Mouse (Mus musculus): ENCODE data around the gene Pak4.
A peak's percentile ranks its signal among the peaks of the same experiment; 100 is the strongest.

Pak4 gene

GRCm38 (mm10) chr7:28587644-28588043 is 10.3 kb downstream of the Pak4 start:
- peak; percentile 63 to 76 for DNase-seq

DNA sequence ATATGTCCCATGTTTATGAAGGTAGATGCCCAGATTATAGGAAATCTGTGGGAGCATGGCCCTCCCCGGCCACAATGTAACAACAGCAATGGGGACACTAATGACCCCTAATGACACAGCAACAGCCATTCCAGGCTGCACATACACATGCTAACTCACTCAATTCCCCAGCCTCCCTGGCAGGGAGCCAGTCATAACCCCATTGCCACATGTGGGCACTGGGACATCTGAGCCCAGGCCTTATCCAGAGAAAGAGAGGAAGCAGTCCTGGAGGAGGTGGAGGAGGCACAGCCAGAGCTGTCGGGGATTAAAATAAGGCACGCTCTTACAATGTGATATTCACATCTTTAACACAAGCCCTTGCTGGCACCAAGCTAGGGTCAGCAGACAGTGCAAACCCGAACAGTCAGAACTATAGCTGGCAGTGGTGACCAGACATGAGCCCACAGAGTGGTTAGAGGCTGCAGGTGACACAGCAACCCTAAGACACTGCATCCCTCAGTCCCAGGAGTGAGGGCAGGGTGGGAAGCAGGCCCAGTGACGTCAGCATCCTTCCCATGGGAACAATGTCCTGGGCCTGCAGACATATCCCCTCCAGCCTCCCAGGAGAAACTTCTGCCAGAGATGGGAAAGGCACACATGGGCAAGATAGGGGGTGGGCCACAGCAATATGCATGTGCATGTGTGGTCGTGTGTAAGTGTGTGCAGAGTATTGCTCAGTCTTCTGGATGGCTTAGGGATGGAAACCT is 11.1 kb downstream of the Pak4 start:
- DNase-seq: peak; percentile 48 to 65

DNA sequence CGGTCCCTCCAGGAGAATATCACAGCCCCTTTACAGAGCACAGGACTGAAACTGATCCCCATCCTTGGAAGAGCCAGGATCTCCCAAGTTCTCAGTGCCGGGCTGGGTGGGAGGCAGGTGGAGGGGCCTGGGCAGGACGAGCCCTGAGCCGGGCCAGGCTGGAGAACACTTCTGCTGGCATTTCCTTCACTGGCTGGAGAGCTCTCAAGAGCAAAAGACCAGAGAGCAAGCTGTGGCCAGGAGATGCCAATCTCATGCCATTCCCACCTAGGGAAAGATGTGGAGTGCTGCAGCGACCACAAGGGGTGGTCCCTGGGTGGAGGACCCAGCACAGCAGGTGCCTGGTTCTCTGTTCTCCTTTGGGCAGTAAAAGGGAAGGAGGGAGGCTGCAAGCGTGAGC is 13.0 kb downstream of the Pak4 start:
- no peak for DNase-seq

- no peak for DNase-seq
Measured at GRCm38 (mm10) chr7:28584468-28584867, 13.5 kb downstream of the Pak4 start.

GRCm38 (mm10) chr7:28583570-28584344 is 14.2 kb downstream of the Pak4 start:
- DNase-seq: no peak

- DNase-seq: no peak
Measured at GRCm38 (mm10) chr7:28582841-28583240, 15.1 kb downstream of the Pak4 start.

DNA sequence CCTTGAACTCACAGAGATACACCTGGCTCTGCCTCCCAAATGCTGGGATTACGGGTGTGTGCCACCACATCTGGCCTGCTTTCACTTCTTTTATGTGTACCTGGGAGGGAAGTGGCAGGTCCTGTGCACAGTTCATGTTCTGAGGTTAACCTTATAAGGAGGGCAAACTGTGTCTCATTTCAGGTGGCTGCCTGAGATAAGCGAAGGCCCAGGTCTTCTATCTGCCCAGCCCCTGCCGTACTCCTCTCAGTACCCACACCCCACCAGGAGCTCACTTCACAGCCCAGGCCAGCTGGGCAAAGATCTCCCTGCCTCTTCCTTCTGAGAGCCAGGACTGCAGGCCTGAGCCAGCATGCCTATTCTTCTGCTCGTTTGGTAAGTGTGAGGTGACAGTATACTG is 16.3 kb downstream of the Pak4 start:
- no peak for DNase-seq

DNA sequence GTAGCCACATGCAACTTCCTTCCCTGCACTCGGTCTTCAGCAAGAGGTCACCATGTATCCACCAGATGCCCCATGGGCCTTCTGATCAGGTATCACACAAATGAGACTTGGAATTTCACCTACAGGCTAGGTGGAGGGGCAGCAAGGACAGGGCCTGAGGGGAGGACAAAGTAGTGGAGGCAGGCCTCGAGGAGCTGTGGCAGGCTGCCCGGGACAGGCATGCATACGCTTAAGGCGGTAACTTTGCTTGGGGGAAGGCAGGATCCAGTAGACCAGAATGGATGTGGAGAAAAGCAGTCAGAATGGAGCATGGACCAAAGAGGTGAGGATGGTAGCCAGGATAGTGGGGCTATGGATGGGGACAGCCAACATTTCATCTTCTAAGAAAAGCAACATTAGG is 18.2 kb downstream of the Pak4 start:
- peak in 1 of 2 experiments; percentile 22 for DNase-seq

- DNase-seq: no peak
Measured at GRCm38 (mm10) chr7:28578543-28579053, 19.4 kb downstream of the Pak4 start.

- peak; percentile 66 to 77 for DNase-seq
Measured at GRCm38 (mm10) chr7:28577826-28578542, 20.0 kb downstream of the Pak4 start.

DNA sequence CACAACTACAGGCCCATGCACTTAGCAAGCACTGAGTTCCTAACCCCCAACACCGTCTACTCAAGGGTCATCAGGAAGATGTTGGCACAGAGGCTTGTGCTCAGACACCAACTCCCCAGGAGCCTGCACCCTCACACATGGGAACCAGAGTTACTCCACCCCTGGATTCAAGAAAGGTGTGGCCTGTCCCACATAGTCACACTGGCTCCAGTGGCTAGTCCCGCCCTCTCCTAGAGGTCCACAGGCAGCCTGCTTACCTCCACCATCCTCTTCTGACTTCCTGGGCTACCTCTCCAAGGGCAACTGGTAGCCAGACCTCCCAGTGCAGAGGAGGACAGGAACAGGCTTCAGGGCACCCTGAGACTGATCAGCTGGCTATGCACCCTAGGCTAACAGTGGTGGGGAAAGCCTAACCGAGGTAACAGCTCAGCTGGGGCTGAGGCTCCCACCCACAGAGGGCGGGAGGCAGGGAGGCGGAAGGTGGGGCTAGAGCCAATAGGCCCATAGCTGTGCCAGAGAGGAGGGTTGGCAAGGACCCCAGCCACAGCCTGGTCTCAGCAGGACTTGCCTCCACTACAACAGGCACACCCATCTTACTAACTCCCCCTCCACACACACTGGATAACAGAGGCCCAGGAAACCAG is 21.6 kb downstream of the Pak4 start:
- DNase-seq: peak; percentile 68 to 79

GRCm38 (mm10) chr7:28575597-28575996 is 22.4 kb downstream of the Pak4 start:
- DNase-seq: no peak

GRCm38 (mm10) chr7:28573236-28573635 is 24.7 kb downstream of the Pak4 start:
- no peak for DNase-seq

DNA sequence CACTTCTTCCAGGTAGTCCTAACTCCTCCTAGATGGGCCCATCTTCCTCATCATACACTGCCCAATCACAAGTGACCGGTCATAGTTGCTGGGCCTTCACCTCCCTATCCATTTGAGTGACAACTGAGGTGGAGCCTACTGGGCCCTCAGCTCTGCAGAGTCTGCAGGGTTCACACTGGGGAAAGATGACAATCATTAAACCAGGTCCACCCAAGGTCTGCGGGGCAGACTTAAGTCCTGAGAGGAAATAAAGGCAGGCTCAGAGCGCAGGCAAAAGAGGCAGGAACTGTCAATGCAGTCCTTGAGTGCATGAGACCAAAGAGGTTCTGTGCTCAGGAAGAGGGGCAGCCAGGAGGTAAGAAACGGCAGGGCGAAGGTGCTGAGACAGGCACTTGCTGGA is 25.3 kb downstream of the Pak4 start:
- peak in 1 of 2 experiments; percentile 43 for DNase-seq

- DNase-seq: peak; percentile 44 to 69
Measured at GRCm38 (mm10) chr7:28570982-28571682, 26.9 kb downstream of the Pak4 start.

DNA sequence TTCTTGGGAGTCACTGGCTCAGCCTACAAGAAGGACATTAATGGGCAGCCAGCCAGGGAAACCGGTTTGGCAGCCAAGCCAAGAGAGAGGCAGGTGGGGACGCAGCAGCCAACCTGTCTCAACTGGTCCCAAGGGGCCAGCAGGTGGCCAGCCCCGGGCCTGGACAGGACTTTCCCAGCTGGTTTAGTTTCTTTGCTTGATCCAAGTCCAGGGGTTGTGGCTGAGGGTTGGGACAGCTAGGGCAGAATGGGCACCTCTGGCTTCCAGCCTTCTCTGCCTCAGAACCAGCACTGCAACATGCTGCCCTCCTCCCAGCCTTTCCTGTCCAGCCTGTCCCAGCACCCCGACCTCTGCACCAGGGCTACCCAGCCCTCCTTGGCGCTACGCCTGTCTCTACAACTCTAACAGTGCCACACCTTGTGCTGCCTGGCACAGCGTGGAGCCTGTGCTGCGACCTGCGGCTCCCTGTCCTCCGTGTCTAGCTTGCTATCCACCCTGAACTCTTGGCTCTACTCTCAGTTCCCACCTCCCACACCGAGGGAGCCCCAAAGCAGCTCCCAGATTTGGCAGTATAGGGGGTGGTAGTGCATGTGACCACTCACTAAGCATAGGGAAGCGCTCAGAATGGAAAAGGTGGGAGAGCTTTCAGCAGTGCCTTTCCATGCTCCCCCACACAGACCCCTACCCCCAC is 27.5 kb downstream of the Pak4 start:
- peak; percentile 89 to 93 for DNase-seq

DNA sequence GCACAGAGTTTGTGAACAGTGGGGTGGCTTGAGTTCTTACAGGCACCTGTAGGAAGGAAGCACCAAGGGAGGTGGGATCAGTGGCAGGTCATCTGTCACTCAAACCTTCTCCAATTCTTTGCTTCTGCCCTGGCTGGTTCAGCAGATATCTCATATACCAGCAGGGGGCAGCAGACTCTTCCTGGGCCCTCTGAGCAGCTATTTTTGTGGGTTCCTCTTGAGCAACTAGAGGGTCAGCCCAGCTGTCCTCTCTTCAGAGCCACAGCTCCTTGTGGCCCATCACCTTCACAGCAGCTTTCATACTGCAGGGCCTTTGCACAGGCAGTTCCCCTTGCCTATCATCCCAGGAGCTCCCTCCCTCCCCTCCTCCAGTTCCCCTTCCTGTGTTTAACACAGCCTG is 29.7 kb downstream of the Pak4 start:
- peak; percentile 71 to 79 for DNase-seq

DNA sequence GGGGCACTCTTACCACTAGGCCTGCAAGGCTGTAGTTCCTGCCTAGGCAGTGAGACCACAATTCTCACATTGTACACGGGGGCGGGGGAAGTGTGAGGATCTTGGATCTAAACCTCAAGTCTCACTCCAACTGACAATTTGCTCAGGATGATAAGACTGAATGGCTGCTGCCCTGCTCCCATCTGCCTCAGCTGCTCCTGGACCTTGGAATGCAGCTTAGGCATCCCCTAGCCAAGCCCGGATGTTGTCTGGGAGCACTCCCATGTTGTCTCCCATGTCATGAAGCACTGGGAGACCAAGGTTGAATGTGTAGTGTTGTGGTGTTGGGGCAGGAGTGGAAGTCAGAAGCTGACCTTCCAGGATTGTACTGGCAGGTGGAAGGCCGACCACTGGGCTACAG is 30.4 kb downstream of the Pak4 start:
- no peak for DNase-seq

DNA sequence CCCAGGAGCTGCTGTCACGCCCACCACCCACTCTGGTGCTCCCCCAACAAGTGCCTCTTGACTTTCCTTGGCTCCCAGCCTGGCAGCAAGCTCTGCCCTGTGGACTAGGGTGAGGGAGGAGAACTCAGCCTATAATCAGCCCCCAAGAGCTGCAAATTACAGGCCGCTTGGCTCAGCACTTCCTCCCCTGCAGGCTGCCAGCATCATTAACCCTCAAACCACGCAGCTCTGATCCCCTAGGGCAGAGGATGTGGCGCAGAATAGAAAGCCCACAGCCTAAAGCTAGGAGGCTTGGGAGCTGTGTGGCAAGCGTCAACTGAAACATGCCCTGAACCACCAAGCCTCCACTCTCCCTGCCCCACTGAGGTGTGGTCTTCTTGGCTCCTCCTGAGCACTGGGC is 32.6 kb downstream of the Pak4 start:
- no peak for DNase-seq

- no peak for DNase-seq
Measured at GRCm38 (mm10) chr7:28562951-28563350, 35.0 kb downstream of the Pak4 start.

DNA sequence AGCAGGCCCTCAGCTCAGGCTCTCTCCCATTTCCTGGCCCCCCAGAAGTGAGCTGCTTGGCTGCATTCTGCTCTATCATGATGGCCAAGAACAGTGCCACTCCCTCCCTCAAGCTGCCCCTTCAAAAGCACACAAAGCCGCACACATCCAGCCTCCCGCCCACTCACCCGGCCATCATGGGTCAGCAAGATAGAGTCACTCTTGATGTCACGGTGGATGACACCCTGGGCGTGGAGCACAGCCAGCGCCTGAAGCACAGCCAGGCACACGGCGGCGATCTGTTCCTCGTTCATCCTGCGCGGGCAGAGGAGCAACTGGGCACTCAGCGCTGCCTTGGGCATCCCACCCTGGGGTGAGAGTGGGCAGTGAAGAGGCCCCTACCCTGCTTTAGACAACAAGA is 35.6 kb downstream of the Pak4 start:
- DNase-seq: no peak

DNA sequence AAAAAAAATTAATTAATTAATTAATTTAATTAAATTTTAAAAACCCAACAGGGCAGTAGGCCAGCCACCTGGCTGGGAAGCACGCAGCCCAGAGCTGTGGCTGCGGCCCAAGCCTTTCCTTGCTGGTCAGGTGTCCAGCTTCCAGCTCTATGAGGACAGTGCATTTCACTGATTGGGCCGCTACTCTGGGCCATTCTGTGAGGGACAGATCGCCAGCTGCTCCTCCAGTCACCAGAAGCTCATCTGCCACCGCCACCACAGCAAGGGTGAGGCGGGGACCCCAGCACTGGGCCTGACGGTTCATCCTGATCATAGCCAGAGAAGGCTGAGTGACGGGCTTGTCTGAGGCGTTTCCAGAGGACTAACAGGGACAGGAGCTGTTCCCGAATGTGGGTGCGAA is 36.0 kb downstream of the Pak4 start:
- DNase-seq: no peak
